Mouse (Mus musculus): ENCODE measurements around the gene N4bp1.

GRCm38 (mm10) chr8:86861516-86861915 lies 23.5 kb downstream of the N4bp1 start:
- TF ChIP-seq POLR2A (IDR thresholded peaks at IDR 0.05; ENCODE audit: control insufficient read depth, low read depth, low read length) (no peak), CTCF (IDR thresholded peaks at IDR 0.05; ENCODE audit: control insufficient read depth, insufficient read depth, insufficient replicate concordance, low read depth, low read length) (no peak)
